Mouse (Mus musculus): ENCODE results near the gene Adamts12.

DNA sequence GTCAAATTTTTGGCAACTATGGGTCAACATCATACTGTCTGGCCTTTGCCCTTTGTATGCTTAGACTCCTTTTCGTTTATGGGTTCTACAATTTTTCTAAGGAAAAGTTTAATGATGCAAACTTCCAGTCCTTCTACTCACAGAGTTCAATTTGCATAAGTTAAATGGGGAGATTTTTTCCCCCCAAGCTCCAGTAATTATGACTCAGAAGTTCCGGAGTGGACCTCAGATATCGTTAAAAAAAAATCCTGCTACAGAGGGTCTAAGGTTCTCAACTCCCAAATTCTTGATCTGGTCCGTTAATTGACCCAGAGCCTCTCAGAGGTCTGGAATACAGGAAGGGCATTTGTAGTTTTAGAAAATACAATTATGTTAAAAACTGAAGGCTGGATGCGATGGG lies 297.2 kb downstream of the Adamts12 start:
- TF ChIP-seq HCFC1 (IDR thresholded peaks at IDR 0.05; ENCODE audit: borderline replicate concordance, insufficient read depth, low read length) (no peak), MAFK (IDR thresholded peaks at IDR 0.05; ENCODE audit: insufficient read depth, low read depth, low read length) (no peak), CHD2 (IDR thresholded peaks at IDR 0.05; ENCODE audit: low read depth, low read length) (no peak), ZC3H11A (IDR thresholded peaks at IDR 0.05; ENCODE audit: borderline replicate concordance, low read depth, low read length) (no peak), ZNF384 (IDR thresholded peaks at IDR 0.05; ENCODE audit: low read depth, low read length) (no peak)
